Mouse (Mus musculus): Measurements from ENCODE around the gene Aff1. TPM values are rescaled to one million over a fixed set of nuclear protein-coding genes. Genes with fewer than 3 reads are reported as not detected.

Gene Aff1
- total RNA-seq (2021) = 10 to 100 TPM; 31.6 to 32.4 TPM
- long read RNA-seq, experiment 1, partial matches to known transcripts = 0 of 1 reads
- long read RNA-seq, experiment 1, other reads (novel, unspliced or antisense) = 1 of 1 reads
- long read RNA-seq, experiment 2, partial matches to known transcripts = 0 of 3 reads
- long read RNA-seq, experiment 2, other reads (novel, unspliced or antisense) = 3 of 3 reads

DNA sequence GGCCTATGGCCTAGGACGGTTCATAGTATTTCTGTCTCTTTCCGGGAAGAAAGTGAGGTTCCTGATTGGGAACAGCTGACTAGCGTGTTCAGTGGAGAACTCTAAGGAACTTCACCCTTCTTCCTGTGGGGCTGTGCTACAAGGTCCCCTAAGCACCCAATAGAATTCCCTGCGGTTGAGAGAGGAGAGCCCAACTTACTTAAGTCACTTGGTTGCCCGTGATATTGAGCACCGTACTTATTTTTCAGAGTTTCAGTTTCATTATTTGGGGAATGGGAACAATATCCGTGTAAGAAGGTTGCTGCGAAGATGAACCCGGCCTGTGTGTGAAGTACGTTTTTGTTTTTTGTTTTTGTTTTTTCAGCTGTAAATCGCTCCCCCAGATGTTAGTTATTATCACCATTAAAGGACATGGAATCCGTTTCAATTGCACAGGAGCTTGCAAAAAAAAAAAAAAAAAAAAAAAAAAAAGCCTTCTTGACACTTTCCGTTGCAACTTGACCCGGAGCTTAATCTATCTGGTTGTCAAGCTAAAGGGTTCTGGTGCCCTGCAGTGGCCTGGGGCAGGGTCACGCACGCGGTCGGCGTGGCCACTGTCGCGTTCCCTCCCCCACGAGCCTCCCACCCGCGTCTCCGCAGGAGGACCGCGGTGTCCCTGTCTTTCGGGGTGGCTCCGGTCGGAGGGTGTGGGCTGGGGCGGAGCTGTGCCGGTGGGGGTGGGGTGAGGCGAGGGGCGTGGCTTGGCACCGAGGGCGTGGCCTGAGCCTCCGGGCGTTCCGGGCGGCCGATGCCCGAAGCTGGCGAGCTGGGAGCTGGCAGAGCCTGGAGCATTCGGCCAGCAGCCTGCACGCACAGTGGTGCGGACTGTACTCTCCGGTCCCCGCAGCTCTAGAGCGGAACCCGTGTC, at the start of gene Aff1:
Aff1 (plus strand) TSS at position 751 of the 907 bp plus-strand sequence.
- DNase-seq = peak; percentile 98

DNA sequence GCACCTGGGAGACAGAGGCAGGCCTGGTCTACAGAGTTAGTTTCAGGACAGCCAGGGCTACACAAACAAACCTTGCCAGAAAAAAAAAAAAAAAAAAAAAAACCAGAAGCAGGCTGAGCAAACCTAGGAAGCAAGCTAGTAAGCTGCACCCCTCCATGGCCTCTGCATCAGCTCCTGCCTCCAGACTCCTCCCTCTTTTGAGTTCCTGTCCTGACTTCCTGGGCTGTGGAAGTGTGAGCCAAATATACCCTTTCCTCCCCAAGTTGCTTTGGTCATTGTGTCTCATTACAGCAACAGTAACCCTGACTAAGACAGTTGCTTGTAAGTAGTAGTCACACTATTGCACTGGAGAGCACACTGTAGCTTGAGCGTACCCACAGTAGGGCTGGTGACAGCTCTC, 48.0 kb upstream of the Aff1 start:
- DNase-seq = no peak

DNA sequence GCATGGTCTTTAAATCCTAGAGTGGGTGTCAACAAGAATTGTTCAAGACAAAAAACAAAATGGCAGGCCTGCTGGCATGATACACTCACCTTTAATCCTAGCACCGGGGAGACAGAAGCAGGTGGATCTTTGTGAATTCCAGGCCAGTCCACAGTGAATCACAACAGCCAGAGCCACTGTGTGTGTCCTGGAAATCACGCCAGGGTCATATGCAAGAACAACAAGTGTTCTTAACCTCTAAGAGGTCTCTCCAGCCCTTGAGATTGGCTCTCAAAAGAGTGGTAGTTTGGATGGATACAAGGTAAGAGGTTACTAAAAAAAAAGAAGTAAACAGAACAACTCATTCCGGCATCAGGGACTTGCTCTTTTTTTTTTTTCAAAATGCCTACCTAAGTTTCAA, 44.9 kb upstream of the Aff1 start:
- no peak for DNase-seq

DNA sequence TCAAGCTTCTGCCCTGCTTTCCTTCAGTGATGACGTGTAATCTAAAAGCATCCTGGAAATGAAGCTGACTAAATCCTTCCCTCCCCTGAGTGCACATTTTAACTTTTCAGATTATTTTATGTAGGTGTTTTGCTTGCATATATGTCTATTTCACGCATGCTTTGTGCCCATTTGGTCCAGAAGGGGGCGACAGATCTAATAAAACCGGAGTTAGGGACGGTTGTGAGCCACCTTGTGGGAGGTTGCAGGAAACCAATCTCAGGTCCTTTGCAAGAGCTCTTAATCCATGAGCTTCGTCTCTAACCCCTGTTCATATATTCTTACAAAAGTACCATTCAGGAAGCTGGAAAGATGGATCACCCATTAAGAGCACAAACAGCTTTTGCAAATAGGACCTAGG, 37.9 kb upstream of the Aff1 start:
- peak; percentile 43 for DNase-seq

DNA sequence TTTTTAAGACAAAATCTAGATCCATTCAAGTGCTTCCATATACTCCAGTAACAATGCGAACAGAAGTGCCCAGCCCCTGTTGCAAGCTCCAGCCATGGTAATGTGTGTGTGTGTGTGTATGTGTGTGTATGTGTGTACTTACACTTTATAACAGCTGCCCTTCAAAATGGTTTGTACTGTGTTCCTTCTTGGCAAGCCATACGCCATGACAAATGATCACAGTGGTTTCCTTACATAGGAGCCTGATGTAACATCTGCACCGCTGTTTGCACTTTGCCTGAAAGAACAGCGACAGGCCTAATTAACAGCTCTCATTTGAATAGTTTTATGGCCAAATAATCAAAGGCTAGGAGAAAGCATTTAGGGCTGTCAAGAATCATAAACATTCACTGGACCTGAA, 37.4 kb upstream of the Aff1 start:
- DNase-seq = no peak

DNA sequence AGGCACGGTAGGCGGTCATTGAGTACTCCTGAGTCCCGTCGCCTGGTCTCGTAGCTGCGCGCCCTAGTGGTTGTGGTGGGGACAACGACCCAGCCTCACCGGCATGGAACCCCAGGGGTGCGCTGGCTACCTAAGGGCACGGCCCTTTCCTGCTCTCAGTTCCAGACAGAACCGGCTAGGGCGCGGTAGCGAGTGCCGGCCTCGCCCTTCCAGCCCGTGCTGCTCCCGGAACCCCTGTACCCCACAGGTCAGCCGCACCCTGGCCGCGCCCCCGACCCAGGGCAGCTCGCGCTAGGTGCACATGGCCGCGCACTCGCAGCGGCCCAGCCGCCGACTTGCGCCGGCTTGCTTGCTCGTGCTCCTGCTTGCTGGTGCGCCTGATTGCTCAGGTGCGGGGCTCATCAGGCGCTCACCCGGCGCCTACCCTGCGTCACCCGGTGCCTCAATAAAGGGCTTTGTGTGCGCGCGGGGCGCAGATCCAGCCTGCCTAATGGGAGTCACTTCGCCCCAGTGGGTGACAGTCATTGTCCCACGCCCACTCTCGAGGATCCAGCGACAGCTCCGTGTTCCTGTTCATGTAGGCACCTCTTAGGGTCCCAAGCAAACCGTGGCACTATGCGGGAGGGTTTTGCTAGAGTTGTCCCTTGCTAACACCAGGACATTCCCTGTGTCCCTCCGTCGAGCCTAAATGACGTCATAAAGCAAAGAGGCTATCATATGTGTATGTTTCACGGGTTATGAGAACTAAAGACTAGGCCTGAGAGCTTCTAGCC, 36.6 kb upstream of the Aff1 start, which contains the start of gene 1700016H13Rik:
1700016H13Rik (minus strand) TSS at position 665 of the 773 bp plus-strand sequence.
- peak; percentile 87 for DNase-seq

DNA sequence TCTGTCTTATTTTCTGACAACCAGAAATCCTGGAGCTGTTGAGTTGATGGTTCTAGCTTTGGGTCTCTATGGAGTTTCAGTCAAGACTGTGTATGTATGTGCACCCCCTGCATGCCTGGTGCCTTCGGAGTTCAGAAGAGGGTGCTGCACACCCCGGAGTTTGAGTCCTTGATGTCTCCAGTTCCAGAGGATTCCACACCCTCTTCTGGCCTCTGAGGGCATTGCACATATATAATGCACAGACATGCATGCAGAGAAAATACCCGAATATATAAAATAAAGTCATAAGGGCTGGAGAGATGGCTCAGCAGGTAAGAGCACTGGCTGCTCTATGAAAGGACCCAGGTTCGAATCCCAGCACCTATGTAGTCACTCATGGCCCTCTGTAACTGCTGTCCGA, 33.3 kb upstream of the Aff1 start:
- DNase-seq = no peak

DNA sequence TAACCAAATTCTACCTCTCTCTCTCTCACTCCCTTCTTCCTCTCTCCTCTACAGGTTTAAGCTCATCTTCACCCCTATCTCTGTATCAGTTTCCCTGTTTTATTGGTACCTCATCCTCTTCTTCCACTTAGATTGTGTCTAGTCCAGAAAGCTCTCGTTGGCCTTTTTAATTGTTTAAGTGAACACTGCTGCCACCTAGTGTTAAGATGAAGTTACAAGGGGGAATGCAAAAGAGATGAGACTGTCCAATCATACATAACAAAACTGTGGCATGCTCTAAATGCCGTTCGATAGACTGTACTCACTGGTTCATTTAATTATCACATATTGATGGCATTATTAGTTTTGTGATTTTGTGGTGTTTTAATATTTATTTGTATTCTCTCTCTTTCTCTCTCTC, 32.6 kb upstream of the Aff1 start:
- DNase-seq = peak; percentile 28

DNA sequence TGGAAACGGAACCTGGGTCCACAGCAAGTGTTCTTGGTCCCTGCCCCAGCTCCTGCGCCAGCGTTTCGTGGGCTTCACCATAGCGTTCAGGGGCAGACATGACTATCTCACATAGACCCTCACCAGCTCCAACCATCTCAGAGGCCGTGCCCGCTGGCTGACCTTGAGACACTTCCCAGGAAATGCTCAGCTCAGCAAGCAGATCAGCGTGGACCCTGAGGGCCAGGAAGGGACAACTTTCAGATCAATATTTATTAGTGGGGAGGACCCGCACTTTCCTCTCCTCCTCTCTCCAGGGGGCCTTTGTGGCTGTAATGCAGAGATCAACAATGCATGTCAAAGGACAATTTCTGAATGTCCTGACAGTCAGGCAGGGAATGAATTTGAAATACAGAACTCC, 27.2 kb upstream of the Aff1 start:
- no peak for DNase-seq

DNA sequence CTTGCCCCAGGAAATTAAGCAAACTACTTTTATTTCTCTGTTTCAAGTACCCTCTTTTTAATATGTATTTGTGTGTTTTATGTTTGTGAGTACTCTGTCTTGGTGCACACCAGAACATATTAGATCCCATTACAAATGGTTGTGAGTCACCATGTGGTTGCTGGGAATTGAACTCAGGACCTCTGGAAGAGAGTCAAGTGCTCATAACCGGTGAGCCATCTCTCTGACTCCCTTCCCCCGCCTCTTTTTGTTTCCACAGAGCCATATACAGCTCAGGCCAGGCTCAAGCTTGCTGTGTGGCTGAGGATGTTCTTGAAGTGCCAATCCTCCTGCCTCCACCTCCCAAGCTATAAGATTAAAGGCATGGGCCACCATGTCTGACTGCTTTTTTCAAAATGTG, 26.3 kb upstream of the Aff1 start:
- no peak for DNase-seq

DNA sequence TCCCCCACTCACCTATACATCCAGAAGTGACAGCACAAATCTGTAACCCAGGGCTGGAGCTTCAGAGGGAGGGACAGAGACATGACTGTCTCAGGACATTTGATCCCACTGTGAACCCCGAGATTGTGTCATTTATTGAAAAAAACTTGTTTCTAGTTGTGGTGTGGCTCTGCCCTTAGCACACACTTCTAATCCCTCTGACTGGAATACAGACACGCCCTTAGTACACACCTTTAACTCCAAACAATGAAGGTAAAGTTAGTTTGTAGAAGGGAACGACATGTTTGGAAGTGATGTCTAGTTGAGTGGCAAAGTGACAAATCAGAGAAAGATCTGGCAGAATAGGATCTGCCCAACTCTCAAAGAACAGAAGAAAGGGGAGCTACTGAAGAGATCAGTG, 20.3 kb upstream of the Aff1 start:
- no peak for DNase-seq

DNA sequence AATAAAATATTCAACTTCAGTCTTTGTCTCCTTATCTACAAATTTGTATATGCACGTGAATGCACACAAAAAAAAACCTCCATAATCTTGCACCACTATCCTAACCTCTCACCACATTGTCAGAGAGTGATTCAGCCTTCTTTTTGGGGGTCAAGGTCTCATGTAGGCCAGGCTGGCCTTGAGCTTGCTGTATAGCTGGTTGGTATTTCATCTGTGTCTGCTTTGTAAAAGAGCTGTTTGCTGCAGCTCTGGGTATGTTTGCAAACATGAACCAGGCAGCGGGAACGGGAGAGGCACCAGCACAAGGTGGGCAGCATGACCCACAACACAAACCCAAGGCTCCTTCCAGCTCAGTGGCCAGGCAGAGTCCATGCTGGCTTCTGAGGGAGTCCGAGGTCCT, 18.6 kb upstream of the Aff1 start:
- peak; percentile 28 for DNase-seq

DNA sequence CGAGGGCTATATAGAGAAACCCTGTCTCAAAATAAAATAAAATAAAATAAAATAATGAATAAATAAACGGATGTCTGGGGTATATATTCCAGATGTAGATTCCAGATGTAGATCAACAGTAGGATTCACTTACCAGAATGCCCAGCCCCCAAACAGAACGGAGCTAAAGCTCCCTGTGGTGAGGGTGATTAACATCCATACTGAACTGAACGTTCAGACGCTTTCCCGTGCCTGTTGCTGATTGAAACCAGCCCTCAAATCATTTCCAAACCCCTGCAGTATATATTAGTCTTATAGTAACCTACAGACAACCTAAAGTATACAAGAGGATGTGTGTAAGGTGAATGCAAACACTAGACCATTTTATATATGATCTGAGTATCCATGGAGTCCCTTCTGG, 17.7 kb upstream of the Aff1 start:
- no peak for DNase-seq

DNA sequence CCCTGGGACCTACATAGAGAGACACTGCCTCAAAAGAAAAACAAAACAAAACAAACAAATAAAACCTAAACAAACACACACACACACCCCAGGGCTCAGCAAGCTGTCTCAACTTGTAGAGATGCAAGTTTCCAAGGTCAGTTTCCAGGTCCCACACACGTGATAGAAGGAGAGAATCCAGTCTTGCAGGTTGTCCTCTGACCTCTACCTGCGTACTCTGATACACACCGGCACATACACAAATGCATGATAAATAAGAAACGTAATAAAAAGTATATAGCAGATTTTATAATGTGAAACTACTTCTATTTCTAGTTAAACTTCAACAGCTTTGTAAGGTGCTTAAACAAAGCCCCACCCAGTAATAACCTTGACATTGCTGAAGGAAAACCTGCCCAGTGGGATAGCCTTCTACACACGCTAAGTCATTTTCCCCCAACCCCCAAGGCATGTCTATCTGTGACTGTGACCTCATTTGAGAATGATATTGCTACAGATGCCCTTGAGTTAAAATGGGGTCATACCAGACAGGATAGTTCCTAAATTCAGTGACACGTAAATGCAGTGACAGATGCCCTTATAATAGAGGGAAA, 15.8 kb upstream of the Aff1 start:
- no peak for DNase-seq

DNA sequence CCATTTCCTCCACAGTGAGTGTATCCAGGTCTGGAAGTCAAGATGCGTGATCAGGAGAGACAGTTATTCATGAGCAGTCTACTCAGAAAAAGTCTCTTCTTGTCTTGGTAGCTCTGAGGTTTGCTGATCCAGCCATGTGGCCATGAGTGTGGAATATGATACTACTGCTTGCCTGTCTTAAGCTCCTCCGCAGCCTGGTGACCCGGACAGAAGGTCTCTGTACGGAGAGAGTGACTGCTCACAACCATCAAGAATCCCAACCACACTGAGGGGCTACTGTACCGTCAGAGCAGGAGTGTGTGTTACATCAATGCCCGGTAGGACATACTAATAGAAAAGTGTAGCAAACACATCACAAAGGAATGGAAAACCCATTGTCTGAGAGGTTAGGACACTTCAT, 14.3 kb upstream of the Aff1 start:
- DNase-seq = no peak

DNA sequence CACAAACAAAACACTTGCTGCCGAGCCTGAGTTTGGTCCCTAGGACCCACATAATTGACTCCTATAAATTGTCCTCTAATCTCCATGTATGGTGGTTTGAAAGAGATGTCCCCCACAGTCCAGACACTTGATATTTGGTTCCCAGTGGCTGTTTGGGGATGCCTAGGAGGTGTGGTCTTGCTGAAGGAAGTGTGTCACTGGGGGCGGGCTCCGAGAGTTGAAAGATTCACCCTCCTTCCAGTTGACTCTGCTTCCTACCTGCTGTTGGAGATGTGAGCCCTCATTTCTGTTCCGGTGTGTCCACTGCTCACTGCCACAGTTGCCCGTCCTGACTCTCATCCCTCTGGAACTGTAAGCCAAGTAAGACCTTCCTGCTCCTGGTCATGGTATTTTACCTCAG, 13.2 kb upstream of the Aff1 start:
- DNase-seq = no peak

DNA sequence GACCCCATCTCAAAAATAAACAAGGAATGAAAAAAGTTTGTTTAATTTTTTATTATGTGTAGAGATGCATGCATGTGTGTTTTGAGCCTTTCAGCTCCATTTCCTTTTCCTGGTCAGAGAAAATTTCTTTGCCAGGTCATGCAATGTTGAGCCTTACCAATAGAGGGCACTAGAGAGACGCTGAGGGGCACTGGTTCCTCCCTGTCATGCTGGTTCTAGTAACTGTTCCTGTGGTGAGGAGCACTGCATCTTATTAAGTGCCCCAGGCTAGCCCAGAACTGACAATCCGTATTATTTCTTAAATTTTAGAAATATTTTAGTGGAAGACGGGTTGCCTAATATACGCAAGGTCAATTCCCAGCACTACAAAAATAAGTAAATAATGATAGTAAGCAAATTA, 11.8 kb upstream of the Aff1 start:
- DNase-seq = peak; percentile 87

DNA sequence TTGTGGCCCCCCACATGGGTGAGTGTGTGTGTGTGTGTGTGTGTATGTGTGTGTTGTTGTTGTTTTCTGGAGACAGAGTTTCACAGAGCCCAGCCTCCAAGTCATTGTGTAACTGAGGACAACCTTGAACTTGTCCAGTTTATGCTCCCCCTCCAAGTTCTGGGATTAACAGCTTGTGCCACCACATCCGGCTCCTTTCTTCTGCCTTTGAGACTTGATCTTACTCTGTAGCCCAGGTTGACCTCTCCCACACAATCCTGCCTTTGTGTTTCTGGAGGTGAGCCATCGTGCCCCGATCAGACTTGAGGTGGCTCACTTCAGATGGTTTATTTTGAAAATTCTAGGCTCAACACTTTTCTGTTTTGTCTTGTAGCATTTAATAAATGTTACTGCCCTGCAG, 10.3 kb upstream of the Aff1 start:
- DNase-seq = no peak

DNA sequence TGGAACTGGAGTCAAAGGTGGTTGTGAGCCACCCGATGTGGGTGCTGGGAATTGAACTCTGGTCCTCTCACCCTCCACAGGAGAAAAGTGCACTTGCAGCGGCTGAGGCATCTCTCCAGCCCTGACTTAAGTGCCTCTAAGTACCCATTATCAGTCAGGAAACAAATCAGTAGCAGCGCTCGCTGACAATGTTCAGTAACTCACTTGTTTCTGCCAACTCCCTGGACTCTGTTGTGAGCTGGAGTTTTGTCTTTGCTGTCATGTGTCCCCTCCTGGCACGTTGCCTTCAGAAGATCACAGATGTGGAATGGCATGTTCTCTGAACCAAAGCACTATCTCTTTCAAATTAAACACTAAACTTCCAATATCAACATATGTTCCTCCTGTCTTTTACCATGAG, 2.5 kb upstream of the Aff1 start:
- DNase-seq = no peak

DNA sequence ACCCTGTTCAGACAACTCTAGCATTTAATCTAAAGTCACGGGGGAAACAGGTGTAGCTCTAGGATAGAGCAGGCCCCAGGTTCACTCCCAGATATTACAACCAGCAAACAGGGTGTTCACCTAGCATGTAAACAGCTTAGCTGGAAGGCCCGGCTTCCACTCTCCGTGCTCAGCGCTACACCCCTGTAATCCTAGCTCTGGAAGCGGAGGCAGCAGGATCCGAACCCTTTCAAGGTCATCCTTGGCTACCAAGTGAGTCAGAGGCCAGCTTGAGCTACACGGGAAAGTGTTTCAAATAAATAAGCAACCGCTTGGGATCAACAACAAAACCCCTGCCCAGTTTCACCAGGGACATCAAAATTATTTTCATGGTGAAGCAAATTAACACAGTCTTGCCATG, 2.0 kb upstream of the Aff1 start:
- no peak for DNase-seq

DNA sequence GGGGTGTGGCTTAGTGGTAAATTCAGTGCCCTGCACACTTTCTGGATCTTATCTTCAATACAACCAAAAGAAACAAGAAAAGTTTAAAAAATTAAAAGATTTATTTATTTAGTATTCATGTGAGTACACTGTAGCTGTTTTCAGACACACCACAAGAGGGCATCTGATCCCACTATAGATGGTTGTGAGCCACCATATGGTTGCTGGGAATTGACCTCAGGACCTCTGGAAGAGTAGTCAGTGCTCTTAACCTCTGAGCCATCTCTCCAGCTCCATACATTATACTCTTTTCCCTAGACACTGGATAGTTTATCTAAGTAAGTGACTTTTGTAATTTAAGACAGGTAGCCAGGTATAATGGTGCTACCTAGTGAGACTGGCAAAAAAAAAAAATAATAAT, 1.0 kb upstream of the Aff1 start:
- DNase-seq = no peak

DNA sequence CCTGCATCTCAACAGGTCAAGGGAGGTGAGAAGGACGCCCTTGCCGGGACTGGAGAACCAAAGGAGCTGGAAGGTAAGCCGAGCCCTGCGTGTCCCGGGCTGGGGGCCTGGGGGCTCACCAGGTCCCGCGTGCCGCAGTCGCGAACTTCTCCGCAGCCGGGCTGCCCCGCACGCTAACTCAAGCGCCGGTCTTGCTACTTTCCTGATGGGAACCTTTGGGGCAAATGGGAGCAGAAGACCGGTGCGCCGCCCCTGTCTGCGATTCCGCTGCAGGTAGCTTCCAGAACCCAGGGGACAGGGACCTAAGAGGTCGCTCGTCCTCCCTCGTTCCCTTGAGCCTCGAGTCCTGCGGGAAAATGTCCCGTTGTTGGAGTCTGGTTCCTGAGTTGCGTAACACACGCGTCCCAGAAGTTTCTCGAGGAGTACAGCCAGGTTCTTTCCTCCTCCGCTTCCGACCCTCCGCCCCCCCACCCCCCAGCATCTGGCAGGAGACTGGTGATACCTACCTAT, 412 bp downstream of the Aff1 start:
- DNase-seq = no peak

All from adrenal gland, postnatal 10 days (tissue).